Mouse (Mus musculus) thymus, postnatal 0 days (tissue): Measurements from ENCODE around the gene Kxd1. TPM values are rescaled to one million over a fixed set of nuclear protein-coding genes. Genes with fewer than 3 reads are reported as not detected.
"Not testable (repeated sequence)": the region's sequence is repeated elsewhere in the genome, so short reads cannot be mapped to it uniquely, and the experiment has no call there.

Source experiments
- DNase-seq: peaks from one replicate; pipeline ENCODE4 v3.0.0-alpha.2; 2015; ENCODE audit warnings: low spot score
- polyA plus RNA-seq: library from polyadenylated mRNA; unstranded; fragments of >200 nt; fragmentation: Nextera tagmentation; extraction: Ambion mirVana; gene quantifications from 2 replicates; pipeline ENCODE4 v1.2.1, GENCODE M21; 2015

Kxd1 gene
- polyA plus RNA-seq, 1 experiment from 2014 or later, result 68.6 TPM

DNA sequence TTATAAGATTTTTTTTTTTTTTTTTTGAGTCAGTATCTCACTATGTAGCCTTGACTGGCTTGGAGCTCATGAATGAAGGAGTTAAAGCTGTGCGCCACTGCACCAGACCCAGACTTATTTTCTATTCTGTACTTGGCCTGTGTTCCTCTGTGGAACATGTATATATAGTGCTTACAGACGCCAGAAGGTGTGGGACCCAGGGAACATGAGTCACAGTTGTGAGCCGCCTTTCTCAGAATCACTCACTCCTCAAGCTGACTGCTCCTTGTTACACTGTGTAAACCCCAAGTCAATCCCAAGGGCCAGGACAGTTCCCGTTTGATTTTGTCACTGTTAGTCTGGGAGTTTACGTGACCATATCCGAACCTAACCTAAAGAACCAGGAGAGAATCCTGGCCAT is 8.7 kb downstream of the Kxd1 start:
- DNase-seq, result no peak

DNA sequence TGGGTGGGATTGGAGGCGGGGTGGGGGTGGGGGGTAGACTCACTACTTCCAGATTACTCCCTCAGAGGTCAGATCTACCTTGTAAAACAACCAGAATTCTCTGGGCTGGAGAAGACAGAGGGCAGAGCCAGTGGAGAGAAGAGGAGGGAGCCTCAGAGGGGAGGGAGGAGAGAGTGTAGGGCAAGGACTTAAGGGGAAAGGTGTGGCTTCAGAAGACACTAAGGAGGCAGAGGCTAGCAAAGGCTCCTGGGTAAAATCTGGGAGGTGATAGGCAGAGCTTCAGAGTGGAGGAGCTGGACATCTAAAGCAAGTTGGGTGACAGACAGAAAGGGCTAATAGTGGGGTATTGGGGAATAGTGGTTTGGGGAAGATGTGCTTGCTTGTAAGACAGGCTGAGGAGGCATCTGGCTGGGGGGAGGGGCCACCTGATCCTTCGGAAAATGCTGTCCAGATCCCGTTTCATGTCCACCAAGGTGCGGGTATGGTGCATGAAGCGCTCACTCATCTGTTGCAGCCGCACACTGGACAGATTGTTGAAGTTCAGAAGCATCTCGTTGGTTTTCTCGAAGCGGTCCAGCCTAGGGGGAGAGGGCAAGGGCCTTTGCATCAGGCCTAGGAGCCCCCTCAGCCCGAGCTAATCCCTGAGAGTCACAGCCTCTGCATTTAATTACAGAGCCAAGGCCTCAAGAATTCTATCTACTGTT is 9.7 kb downstream of the Kxd1 start:
- DNase-seq, result no peak

DNA sequence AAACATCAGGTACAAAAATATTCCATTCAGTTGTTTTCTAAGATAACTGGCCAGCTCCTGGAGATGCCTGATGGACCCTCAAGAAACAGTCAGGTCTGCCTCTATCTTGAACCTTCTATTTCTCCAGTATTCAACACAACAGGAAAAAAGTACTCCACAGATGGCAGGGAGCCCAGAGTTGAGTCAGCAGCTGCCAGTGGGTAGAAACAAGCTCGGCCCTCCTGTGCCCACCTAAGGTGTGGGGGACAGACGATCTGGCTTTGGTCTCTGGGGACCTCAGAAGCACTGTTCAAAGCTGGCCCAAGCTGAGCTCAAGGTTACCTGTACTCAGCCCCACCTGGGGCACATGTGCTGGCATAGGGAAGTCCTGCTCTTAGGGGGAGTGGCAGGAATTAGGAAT is 14.3 kb downstream of the Kxd1 start:
- DNase-seq, result no peak

DNA sequence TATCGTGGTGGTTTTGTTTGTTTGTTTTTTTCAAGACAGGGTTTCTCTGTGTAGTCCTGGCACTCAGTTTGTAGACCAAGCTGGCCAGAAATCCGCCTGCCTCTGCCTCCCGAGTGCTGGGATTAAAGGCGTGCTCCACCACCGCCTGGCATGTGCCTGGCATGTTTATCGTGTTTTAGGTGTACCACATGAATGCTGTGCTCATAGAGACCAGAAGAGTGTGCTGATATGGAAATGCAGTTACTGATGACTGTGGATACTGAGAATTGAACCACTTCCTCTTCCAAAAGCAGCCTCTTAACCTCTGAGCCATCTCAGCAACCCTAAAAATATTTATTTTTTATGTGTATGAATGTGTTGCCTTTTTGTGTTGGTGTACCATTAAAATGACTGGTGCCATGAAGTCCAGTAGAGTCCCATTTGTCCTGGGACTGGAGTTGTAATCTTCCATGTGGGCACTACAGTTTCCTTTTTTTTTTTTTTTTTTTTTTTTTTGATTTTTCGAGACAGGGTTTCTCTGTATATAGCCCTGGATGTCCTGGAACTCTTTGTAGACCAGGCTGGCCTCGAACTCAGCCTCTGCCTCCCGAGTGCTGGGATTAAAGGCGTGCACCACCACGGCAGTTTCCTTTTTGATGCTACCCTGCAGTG is 15.4 kb downstream of the Kxd1 start:
- no peak for DNase-seq

DNA sequence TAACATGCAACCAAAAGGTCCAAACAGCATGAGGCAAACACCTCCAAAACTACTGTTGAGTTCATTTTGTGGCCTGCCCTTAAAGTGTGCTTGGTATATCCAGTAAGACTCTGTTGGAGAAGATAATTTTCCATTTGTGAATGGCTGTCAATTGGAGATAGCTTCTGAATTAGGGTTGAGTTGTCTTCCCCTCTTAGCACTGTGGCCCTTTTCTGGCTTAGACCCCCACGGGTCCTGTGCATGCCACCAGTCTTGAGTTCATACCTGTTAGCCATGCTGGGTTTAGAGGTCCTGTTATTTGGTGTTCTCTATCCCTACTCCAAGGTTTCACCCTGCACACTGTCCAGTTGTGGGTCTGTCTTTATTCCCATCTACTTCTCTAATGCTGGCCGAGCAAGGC is 16.0 kb downstream of the Kxd1 start:
- no peak for DNase-seq

DNA sequence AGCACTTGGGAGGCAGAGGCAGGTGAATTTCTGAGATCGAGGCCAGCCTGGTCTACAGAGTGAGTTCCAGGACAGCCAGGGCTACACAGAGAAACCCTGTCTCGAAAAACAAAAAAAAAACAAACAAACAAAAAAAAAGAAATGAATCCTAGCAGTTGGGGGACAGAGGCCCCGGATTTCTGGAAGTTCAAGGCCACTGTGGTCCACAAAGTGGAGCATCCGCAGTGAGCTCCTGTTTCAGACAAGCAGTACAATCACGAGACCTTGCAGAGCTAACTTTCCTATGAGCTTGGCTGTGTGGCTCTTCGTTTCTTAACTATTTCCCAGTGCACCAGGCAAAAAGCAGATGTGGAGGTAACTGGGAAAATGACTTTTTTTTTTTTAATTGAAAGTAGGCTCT is 16.6 kb downstream of the Kxd1 start:
- DNase-seq, result not testable (repeated sequence)

DNA sequence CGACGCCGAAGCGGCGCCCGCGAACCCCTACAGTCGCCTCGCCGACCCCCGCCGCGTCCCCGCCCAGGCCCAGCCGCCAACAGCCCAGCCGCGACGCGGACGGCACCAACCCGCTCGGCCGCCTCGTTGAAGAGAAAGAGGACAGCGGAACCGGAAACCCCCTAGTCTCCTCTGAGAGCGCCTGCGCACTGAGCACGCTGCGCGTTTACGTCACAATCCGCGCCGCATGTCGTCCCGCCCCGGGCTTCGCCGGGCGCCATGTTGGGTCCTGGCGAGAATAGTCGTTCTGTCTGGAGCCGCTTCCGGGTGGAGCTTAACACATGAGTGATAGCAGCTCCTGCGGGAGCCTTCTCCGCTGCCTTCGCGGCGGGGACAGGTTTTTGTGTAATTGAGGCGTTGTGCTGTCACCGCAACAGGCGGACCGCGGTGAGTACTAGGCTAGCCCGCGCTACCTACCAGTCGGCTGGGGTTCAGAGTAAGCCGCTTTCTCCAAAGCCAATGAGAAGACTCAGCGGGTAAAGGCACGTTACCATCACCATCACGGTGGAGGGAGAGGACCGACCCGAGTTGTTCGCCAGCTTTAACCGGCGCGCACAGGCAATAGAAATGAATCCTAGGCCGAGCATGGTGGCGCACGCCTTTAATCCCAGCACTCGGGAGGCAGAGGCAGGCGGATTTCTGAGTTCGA is 17.4 kb downstream of the Kxd1 start, which contains the start of gene Uba52:
TSS of gene Uba52 (minus strand) at position 574 of the 688 bp plus-strand sequence.
- DNase-seq, result peak; percentile 98

DNA sequence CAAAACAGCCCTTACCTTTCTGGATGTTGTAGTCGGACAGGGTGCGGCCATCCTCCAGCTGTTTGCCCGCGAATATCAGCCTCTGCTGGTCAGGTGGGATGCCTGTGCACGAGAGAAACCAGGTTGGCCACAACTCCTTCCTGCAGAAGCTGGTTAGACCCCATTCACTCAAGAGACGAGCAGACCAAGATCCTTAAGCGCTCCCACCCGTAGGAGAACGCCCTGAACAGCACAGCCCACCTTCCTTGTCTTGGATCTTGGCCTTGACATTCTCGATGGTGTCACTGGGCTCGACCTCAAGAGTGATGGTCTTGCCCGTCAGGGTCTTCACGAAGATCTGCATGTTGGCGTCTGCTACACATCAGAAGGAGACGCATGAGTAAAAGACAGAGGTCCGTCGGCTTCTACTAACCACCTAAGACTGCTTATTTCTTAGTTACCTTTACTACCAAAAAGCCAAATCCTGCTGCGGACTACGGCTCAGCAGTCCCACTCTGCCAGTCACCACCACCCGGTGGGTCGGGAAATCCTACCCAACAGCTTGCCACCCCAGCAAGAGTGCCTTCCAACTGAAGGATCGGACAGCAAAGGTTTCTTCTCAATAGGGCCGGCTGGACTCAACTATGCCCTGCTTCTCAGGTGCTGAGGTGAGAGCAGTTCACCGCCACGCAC is 18.3 kb downstream of the Kxd1 start:
- DNase-seq, result no peak

DNA sequence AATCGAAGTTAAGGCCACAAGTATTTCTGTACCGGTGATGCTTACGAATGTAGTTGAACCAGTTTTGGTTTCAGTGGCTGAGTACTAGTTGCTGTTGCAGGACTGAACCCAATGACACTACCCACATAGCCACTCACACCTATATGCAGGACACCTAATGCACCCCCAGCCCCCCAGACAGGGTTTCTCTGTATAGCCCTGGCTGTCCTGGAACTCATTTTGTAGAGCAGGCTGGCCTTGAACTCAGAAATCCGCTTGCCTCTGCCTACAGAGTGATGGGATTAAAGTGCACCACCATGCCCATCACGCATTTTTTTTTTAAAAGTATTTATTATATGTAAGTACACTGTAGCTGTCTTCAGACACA is 20.7 kb downstream of the Kxd1 start:
- no peak for DNase-seq

DNA sequence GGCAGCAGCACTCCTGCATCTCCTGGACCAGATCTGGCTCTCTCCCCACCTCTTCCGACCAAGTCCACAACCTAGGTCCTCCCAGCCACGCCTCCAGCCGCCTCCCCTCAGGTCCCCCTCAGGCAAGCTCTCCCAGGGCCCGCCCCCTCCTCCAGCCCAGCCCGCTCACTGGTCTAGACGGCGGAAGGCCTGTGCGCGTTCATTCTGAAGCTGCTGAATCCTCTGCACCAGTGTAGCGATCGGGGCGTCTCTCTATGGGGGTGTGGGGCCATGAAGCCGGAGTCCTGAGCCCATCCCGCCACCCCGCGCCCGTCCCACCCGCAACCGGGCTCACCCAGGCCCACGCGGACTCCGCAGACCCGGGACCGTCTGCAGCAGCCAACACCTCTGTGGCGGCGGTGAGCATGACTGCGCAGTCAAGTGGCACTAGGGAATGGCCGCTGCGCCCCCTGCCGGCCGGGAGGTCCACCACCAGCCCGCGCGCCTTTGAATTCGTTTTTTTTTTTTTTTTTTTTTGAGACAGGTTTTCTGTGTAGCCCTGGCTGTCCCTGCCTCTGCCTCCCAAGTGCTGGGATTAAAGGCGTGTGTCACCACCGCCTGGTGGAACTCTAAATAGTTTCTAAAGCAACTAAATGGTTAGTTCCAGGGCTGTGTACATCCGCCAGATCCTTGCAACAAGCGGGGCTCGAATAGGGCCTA is 21.3 kb downstream of the Kxd1 start, which contains the start of gene Rex1bd:
TSS of gene Rex1bd (minus strand) at position 425 of the 699 bp plus-strand sequence.
- peak; percentile 93 for DNase-seq

DNA sequence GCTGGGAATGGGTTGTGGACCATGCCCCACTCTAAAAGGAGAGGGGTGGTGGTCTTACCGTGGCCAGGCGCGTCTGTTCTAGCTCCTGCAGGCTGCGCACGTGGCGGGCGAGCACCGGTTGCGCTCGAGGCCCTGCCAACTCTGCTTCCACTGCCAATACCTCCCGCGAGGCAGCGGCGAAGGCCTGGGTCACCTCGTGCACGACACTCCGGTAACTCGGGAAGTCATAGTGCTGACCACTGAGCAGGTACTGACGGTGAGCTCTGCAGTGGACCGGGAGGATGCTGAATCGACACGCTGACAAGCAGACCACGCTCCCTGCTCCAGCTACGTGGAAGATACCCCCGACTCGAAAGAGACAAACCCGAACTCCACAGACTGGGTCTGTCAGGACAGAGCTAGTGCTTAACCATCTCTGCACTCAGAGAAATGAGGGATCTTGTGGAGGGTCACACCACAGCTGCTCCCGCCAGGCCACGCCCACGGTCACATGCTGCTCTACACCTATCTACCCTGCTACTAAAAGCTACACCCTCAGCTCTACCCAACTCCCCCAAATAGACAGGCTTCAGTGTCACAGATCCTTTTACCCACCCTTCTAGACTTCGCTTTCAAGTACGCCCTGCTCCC is 21.9 kb downstream of the Kxd1 start:
- no peak for DNase-seq

DNA sequence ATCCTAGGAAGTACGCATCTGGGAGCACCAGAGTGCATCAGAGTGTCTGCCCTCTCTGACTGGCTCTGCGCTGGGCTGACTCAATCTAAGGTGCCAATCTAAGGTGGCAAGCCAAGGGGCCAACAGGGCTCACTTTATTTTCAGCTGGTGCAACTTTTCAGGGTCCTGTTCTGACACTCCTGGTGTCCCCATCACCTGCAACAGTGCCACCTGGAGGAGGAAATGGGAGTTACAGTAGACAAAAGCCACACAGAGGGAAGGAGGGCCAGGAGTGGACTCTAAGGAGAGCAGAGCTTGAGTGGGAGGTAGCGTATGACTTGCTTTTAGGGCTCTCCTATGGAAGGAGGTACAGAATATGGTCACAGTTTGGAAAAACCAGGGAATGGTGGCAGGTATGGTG is 22.9 kb downstream of the Kxd1 start:
- DNase-seq, result peak; percentile 81

DNA sequence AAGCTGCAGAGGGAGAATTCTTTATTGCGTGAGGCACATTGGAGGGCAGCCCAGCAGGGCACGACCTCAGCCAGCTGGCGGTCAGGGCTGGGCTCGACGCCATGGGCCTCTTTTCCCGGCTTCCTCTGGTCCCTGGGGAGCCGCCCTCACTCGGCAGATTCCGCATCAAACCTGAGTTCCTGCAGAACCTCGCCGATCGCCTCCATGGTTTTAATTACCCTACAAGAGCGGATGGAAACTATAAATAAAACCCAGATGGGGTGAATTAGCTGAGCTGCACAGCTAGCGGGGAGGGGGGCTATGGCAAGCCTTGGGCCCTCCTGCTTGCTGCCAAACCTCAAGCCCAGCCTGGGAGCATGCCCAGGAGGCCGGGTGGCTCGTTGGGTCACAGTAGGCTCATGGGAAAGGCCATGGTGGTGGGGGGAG is 23.5 kb downstream of the Kxd1 start:
- DNase-seq, result no peak

DNA sequence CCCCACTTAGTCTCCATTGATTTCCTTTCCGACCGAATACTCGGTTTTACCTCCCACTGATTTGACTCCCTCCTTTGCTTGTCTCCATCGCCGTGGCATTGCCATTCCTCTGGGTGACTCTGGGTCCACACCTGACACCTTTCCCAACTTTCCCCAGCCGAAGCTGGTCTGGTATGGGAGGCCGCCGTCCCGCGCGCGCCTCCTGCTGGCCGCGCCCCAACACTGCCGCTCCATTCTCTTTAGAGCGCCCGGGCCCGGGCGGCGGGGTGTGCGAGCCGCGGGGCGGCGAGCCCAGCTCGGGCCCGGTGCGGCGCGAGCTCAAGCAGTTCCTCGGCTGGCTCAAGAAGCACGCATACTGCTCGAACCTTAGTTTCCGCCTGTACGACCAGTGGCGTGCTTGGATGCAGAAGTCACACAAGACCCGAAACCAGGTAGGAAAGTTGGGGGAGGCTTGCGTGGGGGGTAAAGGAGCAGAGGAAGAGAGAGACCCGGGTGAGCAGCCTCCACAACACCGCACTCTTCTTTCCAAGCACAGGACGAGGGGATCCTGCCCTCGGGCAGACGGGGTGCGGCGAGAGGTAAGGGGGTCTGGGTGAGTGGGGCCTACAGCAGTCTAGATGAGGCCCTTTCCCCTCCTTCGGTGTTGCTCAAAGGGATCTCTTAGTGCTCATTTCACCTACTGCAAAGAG is 24.6 kb downstream of the Kxd1 start:
- DNase-seq, result peak; percentile 70

DNA sequence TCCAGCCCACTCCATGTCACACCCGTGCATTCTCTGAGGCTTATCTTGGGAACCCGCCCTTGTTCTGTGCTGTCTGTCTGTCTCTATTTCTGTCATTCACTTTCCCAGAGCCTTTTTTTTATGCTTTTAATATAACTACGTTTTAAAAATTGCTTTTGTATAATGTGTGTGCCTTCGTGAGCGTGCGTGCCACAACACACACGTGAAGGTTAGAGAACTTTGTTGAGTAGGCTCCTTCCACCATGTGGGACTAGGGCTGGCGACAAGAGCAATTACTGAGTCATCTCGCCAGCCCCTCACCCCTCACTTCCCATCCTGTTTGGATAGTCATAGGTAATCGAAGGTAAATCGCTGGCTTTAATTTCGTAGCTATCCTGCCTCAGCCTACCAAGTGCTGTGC is 25.2 kb downstream of the Kxd1 start:
- DNase-seq, result no peak

DNA sequence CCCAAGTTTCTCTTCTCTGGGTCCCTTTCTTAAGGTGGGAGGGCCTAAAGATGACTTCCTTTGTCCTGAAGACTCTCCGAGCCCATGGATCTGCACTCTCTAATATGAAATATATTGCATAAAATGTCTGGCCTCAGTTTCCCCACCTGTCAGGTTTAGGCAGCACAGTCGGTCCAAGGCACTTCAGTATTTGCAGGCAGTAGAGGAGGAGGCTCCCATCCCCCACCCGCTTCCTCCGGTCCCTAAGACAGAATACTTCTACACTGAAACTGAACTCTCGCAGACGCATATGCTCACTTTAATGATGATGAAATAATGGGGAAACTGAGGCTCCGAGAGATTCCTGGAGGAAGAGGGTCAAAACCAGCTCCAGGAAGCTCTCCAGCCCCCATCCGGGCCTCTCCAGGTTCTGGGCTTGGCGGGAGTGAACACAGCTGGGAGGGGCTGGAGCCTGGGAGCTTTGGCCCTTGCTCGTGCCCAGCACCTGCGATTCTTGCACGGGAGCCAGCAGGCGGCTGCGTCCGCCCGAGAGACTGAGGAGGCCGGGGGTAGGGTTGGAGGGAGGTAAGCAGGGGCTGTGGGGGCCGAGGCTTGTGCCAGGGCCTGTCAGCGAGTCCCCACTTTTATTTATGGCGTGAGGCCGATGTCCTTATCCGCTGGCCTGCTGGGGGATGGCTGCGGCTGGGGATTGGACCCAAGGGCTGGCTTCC is 25.8 kb downstream of the Kxd1 start:
- DNase-seq, result no peak

DNA sequence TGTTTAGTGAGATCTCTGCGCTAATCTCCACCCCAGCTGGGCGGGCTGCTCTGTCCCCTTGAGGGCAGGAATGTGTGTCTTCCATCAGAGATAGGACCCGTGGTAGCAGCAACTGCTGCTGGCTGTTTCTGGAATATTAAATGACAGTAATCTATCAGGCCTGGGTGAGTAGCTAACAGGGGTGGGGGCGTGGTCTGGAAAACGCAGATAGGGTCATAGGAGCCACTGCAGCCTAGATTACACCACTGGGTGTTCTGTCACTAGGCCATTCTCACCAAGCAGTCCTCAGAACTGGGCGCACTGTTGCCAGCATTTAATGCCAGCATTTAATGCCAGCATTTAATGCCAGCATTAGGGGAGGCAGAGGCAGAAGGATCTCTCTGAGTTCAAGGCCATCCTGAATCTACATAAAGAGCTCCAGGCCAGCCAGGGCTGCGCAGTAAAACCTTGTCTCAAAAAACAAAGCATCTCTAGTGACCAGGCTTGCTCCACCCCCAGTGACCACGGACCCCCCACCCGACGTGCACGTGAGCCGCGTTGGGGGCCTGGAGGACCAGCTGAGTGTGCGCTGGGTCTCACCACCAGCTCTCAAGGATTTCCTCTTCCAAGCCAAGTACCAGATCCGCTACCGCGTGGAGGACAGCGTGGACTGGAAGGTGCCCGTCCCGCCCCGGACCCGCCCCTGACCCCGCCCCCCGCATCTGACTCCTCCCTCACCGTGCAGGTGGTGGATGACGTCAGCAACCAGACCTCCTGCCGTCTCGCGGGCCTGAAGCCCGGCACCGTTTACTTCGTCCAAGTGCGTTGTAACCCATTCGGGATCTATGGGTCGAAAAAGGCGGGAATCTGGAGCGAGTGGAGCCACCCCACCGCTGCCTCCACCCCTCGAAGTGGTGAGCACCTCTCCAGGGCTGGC is 27.1 kb downstream of the Kxd1 start:
- peak; percentile 61 for DNase-seq

DNA sequence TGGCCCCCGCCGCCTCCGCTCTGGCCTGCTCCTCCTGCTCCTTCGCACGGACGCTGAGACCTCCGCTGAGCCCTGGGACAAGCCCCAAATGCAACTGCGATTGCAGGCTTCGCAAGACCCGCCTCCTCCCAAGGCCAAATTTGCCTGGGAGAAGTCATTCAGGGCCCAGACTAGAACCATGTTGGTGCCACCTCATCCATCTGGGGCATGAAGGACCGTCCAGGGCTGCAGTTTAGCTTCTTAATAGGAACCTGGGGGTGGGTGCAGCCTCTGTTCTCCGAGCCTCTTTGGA is 32.0 kb downstream of the Kxd1 start:
- DNase-seq, result no peak
